Mouse (Mus musculus): ENCODE measurements around the gene Scamp5.

GRCm38 (mm10) chr9:57424066-57424465 is 43.8 kb downstream of the Scamp5 start:
- TF ChIP-seq CTCF (IDR thresholded peaks at IDR 0.05; ENCODE audit: control insufficient read depth, insufficient read depth, low read length) = no peak
- TF ChIP-seq POLR2A (IDR thresholded peaks at IDR 0.05; ENCODE audit: borderline replicate concordance, control insufficient read depth, low read depth, low read length) = no peak
